Mouse (Mus musculus) right cerebral cortex, postnatal 4 days (tissue): ENCODE results near the gene Eid3.

ENCODE experiments used
- DNase-seq: peaks from one replicate; pipeline ENCODE4 v3.0.0-alpha.2; 2022

Gene Eid3

DNA sequence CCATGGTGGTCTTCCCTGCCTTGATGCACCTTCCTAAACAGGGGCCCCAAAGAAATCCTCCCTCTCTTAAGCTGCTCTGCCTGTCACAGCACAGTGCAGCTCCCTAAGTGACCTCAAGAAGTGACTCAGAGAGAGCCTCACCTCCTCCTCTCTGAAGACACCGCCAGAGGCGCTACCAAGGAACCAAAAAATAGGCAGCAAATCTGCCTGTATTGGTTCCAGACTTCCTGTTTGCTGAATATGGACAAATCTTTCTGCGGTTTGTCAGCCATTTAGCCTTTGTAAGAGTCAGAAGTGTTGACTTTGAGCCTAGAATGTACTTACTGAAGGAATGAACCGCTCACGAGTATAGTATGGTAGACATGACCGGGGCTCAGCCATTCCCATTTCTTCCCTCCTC, 47.3 kb downstream of the Eid3 start:
- DNase-seq, result no peak
